Mouse (Mus musculus) lung, adult 2 months (tissue): ENCODE data around the gene Sf3a1.
"Not testable (repeated sequence)": the region's sequence is repeated elsewhere in the genome, so short reads cannot be mapped to it uniquely, and the experiment has no call there.

Source experiments
- CTCF ChIP-seq: fragments of 200-500 bp; IDR thresholded peaks from 2 replicates; pipeline ENCODE4 v1.5.1; 2011; ENCODE audit warnings: mild to moderate bottlenecking, low read length, control low read depth; ENCODE audit not compliant: insufficient read depth
- POLR2A ChIP-seq: fragments of 200-500 bp; IDR thresholded peaks from 2 replicates; pipeline ENCODE4 v1.6.1; 2011; ENCODE audit warnings: low read depth, mild to moderate bottlenecking, control low read depth, low read length, borderline replicate concordance; ENCODE audit errors: extremely low read depth

- TF ChIP-seq POLR2A, CTCF: not testable (repeated sequence)
These were observed 45.6 kb upstream of the Sf3a1 start for GRCm38 (mm10) chr11:4114541-4114940.
